Mouse (Mus musculus) E14TG2a.4 (cell line): ENCODE results near the gene Prrc2b.

Source experiments
- CTCF ChIP-seq: conservative IDR thresholded peaks from 2 replicates; pipeline ENCODE4 v1.5.1; 2014; ENCODE audit warnings: low read length
- NANOG ChIP-seq: IDR thresholded peaks from 2 replicates; pipeline ENCODE4 v1.6.1; 2014; ENCODE audit warnings: borderline replicate concordance, low read length, mixed read lengths

DNA sequence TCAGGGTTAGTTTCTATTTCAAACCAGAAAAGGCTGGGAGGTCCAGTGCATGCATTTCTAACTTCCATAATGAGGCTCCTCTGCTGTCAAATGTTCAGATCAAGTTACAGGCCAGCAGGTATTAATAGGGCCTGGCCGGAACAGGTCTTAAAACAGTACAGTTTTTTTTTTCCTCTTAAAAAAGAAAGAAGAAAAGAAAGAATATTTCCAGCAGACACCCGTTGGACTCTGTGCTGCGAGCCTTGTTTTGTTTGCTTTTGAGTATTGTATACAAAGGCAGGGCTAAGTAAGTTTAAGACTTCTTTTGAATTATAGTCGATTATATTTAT lies 2.9 kb downstream of the Prrc2b start:
- TF ChIP-seq CTCF (no peak), NANOG (peak; percentile 45; the same call in 1 of the 2 replicates)
